Mouse (Mus musculus): ENCODE measurements at regions not wholly inside any gene's neighbourhood (a gene's known extent, or its start where the extent isn't known, plus 50 kb on each side); places are given as distances from the start of the nearest gene placed in this dataset.

DNA sequence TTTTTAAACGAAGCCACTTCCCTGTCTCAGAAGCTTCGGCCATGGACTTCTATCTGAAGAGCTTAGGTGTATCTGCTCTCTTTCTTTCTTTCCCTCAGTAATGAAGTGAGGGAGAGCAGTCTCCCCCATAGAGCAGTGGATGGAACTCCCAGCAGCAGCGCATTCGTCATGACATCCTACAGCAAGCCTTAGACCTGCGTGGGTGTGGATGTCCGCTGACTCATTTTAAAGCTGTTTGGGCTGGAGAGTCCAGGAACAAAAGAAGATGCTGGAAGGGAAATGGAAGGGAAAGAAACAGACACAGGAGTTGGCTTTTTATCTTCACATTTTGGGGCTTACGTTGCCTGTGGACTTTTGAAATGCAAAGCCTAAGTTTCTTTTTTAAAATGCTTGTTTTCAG lies 190.3 kb upstream of the Arhgap24 start:
- DNase-seq (ENCODE audit: low read depth, low spot score) = no peak

DNA sequence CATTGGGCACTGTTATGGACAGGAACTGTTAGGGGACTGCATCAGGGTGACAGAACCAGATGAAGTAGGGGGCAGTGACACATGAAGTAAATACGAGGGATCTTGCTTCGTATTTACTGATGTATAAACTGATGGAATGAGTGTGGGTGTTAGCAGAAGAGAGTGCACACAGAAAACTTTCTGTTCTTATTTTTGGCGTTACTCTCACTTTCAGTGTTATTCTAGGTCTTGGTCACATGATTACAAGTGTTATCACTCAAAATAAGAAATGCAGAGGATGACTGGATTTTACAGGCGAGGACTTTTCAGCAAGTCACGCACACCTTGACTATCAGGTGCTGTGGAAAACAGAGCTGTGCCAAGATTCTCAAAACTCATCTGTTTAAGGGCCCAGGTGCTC lies 185.6 kb upstream of the Arhgap24 start:
- DNase-seq (ENCODE audit: low read depth, low spot score) = no peak

DNA sequence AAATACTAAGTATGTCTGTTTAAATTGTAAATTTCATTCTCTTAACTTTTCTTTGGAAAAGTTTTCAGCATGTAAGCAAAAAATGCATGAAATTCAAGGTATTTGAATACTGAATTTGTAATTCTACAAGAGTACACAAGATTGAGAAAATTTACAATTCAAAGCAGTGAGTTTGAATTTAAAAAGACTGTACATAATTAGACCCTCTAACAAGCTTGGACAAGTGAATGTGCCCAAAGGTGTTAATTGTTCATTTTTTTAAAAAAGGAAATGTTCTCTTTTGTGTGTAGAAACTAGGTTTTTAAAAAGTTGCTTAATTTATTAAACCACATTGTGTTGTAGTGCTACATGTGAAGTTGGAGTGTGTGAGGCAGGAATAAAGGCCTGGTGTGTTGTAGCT lies 174.9 kb upstream of the Arhgap24 start:
- DNase-seq (ENCODE audit: low read depth, low spot score) = no peak

DNA sequence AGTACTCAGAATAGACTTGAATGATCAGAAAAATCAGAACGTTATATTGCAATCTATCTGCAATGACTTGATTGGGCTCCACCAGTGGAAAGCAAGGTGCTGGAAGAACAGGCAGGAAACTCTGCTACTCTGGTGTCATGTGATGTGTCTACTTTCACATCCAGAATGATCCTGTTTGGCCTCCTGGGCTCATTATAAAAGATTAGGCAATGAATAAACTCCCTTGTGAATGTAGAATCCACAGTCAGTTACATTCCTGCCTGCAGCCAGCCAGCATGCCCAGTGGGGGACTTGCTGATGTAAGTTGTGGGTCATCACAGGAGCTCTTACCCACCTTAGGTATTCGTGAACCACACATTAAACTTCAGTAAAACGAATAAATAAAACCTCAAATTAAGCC lies 174.5 kb upstream of the Arhgap24 start:
- no peak for DNase-seq (ENCODE audit: low read depth, low spot score)

DNA sequence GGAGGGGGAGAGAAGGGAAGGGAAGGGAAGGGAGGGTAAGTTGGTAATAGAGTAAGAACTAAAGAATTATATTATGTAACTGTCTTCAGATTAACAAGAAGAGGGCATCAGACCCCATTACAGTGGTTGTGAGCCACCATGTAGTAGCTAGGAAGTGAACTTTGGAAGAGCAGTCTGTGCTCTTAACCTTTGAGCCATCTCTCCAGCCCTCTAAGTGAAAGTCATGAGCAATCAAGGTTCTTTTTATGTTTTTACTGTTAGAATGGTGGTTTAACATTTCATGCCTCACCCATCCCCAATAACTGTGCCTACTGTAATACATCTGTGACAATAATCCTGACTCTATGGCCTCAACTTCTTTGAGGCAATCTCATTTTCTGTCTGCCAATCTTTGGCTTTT lies 169.6 kb upstream of the Arhgap24 start:
- DNase-seq (ENCODE audit: low read depth, low spot score) = no peak

DNA sequence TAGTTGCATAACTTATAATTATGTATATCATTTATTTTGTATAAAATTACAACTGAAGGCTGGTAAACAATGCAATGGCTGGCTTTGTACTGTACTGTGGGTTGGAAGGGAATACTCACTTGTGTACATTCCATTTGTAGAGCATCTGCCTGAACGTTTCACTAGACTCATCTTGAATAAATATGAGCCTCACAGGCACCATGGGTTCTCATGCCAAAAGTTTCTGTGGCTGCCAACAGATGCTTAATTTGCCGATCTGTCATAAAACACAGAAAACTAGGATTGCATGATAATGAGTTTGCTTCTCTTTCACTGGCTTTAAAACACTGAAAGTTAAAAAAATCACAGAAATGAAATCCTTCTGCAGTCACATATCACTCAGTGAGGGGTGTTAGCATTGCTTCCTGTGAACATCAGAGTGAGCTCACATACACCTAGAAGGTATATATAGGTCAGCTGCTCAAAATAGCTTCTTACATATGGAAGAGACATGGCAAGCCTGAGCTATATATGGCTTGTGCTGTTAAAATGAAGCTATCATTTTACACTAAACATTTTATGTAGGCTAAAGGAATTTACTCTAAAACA lies 152.9 kb upstream of the Arhgap24 start:
- peak; percentile 78 for DNase-seq (ENCODE audit: low read depth, low spot score)

DNA sequence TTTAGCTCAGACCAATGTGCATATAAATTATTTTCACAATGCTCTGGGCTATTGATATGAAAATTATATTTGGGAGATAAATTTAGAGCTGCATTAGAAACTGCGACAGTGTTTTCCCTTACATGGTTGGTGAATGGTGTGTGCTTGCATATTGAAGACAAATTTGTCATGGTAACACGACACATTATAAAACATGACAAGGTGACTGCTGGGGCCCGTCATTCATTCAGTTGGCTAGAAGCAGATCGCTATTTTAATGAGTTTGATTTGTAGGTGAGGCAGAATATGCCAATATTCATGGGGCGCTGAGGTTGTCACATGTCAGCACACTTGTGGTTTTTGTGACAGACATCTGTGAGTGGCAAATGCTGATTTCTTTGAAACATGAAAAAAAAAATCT lies 147.3 kb upstream of the Arhgap24 start:
- peak; percentile 42 for DNase-seq (ENCODE audit: low read depth, low spot score)

DNA sequence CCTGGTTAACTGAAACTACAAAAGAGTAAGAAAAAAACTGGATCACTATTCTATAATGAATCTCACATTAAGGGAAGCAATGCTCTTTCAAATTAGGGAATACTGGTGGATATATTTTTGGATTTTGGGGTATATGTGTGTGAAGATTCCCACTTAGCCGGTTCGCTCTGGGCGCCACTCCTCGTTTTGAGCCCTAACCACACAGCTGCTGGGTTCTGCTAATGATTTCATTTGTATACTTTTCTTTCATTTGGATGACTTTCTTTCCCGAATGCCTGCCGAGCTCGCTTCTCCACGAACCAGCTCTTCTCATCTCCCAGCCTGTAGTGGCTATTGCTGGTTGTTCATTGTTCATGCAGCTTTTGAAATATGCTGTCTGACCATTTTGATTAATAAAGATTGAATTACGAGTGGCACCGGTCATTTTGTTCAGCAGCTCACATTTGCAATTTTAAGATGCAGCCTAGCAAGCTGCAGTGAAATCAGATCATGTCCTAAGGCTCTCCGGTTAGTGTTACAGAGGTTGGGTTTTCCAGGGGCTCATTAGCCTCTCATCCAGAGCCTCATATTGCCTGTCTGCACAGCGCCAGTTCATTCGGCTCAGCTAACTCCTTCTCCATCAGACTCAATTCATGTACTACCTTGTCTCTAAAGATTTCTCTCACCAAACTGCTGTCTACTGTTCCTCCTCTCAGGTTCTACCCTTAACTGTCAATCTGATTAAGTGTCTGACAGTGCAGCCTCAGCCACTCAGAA lies 146.6 kb upstream of the Arhgap24 start:
- DNase-seq (ENCODE audit: low read depth, low spot score) = no peak

DNA sequence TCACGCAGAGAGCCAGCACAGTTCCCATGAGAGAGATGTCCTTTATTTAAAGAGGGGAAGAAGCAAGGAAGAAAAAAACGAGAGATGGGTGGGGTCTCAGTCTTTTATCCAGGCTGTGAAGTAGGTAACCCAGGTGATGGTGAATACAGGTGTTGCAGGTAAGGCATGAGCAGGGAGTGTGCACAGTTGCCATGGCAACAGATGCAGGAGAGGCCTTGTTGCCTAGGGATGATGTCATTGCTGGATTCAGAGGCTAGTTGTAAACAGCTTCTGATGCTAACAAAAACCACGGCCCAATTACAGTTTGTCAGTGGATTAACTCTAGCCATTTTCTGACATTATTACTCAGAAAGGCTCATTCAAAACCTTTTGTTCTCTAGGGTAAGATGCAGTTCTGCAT lies 114.7 kb upstream of the Arhgap24 start:
- DNase-seq (ENCODE audit: low read depth, low spot score) = peak; percentile 37

DNA sequence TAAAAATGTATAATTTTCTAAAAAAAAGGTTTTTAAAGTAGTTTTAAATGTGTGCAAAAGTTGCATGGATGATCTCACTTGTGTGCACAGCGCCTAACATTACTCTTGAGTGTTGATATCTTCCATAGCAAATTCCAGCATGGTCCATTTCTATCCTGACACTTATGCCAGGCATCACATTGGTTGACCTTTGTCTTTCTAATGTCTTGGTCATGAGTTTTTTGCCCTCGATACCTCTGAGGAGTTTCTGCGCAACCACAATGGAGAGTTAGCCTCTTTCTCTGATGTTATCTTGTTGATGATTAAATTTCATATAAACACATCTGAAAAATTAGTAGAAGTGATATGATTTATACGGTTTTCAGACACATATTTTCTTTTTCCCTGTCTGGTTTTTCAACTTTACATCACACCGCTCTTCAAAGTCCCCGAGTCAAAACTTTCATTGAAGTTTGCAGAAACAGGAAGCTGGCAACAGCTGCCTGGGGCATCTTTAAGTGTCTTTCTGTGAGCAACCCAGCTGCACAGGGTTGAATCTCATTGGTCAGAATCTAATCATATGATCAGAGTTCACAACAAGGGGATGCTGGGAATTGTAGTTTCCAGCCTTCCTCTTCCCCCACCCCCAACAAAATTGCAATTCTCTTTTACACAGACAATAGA lies 107.8 kb upstream of the Arhgap24 start:
- DNase-seq (ENCODE audit: low read depth, low spot score) = peak; percentile 32

DNA sequence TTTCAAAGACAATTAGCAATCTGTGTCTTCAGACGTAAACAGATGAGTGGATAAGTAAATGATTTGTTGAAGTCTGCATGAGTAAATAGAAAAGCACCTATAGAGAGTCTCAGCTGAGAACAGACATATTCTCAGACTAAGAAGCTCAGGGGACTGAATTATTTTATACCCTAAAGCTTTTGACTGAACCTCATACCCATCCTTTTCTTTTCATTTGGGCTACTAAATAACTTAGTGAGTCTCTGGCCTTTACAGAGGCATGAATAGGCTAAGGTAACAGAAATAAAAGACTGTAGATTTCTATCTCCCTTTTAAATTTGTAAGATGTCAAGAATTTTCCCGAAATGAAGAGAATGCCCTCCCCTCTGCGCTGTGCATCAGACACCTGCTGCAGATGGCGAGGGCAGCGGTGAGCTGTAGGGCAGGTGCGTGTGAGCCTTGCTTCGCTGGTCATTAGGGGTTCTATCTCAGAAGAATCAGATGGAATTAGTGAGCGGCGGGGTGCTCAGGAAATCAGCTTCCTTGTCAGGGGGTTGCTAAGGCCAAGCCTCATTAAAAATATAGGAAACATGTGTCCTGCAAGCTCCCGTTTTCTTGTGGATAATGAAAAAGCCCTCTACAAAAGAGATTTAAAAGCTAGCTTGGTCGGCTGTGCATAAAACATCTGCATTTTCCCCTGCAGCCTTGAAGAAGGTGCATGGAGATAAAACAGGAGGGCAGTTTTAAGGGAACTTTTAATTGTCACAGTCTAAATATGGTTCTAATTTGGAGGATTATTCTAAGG lies 107.0 kb upstream of the Arhgap24 start:
- DNase-seq (ENCODE audit: low read depth, low spot score) = no peak

DNA sequence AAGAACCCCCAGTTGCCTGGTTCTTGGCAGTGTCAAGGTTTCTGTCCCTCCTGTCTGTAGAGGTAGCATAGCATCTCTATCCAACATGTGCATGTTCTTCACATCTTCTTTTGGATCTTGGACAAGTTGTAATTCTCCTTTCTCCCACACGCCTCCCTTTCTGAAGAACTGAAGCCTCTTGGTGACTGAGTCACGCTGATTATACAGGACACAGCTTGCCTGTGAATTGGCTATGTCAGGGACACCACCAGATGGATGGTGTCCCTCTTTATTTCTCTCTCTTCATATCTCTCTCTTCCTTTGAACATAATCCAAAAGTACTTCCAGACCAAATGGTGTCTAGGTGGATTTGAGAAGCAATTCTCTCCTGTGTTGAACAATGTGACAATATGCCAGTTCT lies 105.9 kb upstream of the Arhgap24 start:
- DNase-seq (ENCODE audit: low read depth, low spot score) = no peak

DNA sequence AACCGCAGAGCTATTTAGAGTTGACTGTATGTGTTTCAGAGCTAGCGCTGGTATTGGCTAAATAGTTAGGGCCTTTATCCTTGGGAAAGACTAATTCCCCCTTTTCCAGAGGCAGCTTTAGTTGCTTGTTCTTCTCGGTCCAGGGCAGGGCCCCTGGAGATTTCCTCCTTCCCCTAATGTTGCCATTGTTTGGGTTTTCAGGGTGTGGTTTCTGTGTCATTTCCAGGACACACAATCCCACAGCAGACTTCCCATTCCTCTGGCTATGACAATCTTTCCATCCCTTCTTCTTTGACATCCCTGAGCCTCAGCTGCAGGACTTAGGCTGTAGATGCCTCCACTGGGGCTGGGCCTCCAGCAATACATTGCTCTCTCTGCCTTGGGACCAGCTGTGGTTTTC lies 87.2 kb upstream of the Arhgap24 start:
- DNase-seq (ENCODE audit: low read depth, low spot score) = no peak

DNA sequence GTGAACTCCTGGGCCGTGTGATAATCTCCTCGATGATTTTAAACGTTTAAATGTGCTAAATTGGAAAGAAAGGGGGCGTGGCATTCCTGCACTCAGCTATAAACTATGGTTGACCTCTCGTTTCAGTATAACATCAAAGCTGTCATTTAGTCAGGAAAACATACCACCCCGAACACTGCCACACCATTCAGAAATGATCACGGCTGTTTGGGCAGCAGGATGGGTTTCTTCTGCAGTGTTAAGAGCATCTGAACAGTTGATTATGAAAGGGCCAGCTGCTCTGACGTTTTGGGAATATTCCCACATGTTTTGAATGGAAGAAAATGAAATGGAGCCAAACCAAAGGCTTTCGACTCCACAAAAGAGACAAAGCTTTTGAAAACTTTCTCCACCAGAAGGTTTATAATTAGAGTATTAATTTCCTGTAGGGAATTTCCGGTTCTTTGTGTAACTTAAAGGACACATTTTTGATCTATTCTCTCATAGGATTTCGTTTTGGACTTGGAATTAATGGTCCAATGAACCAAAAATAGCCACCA lies 85.5 kb upstream of the Arhgap24 start:
- no peak for DNase-seq (ENCODE audit: low read depth, low spot score)

DNA sequence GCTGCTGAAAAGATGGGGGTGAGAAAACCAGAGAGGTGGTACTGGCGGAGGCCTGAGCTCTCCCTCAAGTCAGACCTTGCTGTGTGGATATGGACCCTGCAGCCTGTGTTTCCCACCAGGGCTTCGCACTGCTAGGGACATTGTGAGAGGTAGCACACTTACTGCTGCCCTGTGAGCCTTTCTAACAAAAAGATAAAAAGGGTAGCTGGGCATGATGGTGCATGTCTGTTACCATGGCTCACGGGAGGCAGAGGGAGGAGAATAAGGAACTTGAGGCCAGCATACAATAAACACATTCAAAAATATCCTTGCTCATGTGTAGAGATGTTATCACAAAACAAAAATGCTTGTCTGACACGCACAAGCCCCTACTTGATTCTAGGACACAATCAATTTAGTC lies 82.2 kb upstream of the Arhgap24 start:
- DNase-seq (ENCODE audit: low read depth, low spot score) = no peak

DNA sequence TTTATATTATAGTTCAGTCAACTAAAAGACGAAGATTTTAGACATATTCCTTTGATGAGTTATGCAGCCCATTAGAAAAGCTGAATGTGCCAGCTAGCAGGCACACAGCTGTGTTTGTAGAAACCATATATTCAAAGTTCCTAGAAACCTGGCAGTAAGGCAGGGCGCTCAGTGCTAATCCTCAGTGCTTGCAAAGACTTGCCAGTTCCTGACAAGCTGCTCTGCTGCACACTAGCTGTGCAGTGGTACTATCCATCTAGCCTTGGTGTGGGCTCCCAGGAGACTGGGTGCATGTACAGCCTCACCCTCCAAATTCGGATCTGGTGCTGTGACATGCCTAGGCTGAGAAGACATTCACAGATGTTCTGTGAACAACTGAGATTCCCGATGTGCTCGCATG lies 63.5 kb upstream of the Arhgap24 start:
- DNase-seq (ENCODE audit: low read depth, low spot score) = no peak

DNA sequence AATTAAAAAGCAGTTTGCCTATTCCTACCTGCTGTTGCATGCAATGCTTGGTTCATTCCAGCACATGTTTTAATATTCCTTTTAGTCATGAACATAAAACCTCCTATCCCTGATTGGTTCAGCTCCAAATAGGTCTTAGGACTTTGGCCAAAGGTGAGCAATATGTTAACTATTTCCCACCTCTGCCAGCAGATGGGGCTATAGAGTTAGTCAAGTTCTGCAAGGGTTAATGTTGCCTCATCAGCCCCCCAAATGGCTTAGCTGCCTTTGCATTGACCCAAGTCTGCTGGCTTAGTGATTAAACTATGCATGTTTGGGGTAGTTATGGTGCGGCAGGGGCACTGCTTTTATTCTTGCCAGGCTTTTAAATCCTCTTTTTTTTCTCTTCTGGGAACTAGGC lies 62.1 kb upstream of the Arhgap24 start:
- DNase-seq (ENCODE audit: low read depth, low spot score) = no peak

DNA sequence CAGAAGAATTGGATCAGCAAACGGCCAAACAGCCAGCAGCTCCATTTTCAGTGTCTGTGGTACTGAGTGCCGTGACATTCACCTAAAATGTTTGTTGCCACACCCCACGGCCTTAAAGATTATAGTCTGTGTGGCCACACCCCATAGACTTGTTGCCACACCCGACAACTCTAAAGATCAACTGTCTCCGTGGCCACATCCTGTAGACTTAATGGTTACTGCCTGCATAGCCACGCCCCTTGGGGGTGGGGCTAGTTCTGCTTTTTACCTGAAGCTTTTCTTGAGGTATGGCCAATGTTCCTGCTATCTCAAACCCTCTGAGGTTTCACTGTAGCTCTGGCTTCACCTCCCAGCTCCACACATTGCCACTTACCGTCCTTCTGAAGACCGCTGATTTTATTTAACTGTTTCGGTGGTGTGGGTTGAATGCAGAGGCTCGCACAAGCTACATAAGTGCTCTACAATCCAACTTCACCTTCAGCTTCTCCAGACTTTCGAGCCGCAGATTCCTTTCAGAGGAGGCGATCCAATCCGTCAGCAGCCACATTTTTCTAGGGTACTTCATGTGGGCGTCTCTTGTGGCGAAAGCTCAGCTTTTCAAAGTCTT lies 56.5 kb upstream of the Arhgap24 start:
- DNase-seq (ENCODE audit: low read depth, low spot score) = no peak

DNA sequence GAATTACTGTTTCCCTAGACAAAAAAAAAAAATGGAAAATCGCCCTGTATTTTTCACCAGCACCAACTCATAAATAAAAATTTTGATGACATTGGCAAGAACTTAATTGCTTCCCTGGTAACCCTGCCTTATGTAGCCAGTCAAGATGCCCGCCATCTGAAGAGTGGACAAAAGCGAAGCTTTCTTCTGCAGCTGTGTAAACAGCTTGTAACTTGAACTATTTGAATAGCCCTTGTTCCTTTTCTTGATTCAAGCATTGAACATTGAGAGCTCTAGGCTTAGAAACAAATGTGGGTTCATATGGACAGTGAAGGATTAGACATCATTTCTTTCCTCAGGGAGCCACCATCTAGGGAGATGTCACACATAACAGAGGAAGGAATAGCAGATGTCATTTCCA lies 52.9 kb upstream of the Arhgap24 start:
- no peak for DNase-seq (ENCODE audit: low read depth, low spot score)
